Mouse (Mus musculus) spleen, adult 2 months (tissue): Measurements from ENCODE around the gene Gm45234.

Source experiments
- CTCF ChIP-seq: fragments of 200-500 bp; IDR thresholded peaks from 2 replicates; pipeline ENCODE4 v1.5.1; 2011; ENCODE audit warnings: mild to moderate bottlenecking, inconsistent platforms; ENCODE audit not compliant: insufficient read depth, insufficient read length, insufficient replicate concordance; ENCODE audit errors: extremely low read depth
- POLR2A ChIP-seq: fragments of 200-500 bp; IDR thresholded peaks from 2 replicates; pipeline ENCODE4 v1.6.1; 2011; ENCODE audit warnings: low read depth, low read length, inconsistent platforms

GRCm38 (mm10) chr6:124750405-124750804 is 5.4 kb downstream of the Gm45234 start:
- no peak for TF ChIP-seq CTCF
- TF ChIP-seq POLR2A, result no peak
